Mouse (Mus musculus) brain, adult 10 weeks (tissue): Measurements from ENCODE around the gene Gna14. TPM values are rescaled to one million over a fixed set of nuclear protein-coding genes. Genes with fewer than 3 reads are reported as not detected.

ENCODE experiments used
- polyA plus RNA-seq: library from polyadenylated mRNA; stranded (reverse); fragments of 350-450 nt; fragmentation: Illumina TruSeq; extraction: RNeasy Lipid Tissue Mini Kit (QIAGEN cat#74804); gene quantifications from one replicate; pipeline ENCODE4 v1.2.3, GENCODE M21; 2015; ENCODE audit warnings: low read depth, low replicate concordance

Gene Gna14
- polyA plus RNA-seq: 0.34 TPM

GRCm38 (mm10) chr19:16435531-16436231 lies at the start of gene Gna14:
TSS of gene Gna14 (plus strand) at chr19:16435762.

